Mouse (Mus musculus): ENCODE measurements around the gene E330021D16Rik.

- no peak for TF ChIP-seq GATA1 (IDR thresholded peaks at IDR 0.05; ENCODE audit: borderline replicate concordance, low read length)
- TF ChIP-seq FLI1 (IDR thresholded peaks at IDR 0.05; ENCODE audit: low read length): no peak
Observed at GRCm38 (mm10) chr6:136465021-136465420, 49.7 kb upstream of the E330021D16Rik start.
